Mouse (Mus musculus): ENCODE measurements around the gene Prr12.

Prr12 gene

DNA sequence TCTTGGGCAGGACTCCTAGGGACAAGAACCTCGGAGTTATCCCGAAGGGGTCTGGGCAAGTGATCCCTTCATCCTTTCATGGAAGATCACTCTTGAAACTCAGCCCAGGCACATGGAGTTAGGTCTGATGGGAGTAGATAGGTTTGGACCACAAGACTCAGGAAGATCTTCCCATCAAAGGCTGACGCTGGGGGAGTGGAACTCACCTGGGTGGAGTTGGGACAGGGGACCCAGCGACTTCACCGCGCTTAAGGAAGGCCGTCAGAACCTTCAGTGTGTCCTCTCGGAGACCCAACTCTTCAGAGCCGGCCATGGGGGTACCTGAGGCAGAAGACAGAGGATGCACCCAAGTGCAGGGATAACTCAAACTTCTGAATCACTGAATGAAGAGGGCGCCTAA is 56.0 kb downstream of the Prr12 start:
- no peak for DNase-seq

DNA sequence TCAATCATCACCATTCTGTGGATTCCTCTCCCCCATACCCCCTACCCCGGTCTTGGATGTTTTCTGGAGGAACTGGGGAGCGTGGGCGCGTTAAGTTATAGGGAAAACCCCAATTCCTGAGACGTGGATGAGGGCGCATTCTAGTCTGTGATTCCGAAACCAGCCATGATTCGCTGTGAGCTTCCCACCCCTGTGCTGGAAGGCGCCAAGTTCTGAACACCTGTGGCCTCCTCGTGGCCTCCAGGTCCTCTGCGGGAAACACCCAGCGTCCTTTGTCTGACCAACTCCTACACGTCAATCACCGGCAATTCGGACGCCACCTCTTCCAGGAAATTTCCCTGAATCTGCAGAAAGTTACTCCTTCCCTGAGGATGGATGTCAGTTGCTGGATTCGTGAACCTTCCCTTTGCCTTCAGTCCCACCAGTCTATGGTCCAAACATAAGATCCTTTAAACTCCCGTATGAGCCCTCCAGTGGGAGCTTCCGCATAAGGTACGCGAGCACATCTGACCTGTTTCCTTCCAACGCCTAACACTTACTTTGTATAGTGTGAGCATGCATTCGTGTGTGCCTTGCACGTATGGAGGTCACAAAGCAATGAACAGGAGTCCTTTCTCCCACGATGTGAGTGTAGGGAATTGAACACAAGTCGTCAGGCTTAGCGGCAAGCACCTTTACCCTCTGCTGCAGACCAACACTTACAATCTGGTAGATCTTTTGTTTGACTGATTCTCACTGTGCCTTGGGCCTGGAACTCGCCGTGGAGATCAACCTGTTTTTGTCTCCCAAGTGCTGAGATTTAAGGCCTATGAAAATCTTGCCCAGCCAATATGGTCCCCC is 65.6 kb downstream of the Prr12 start:
- no peak for DNase-seq

DNA sequence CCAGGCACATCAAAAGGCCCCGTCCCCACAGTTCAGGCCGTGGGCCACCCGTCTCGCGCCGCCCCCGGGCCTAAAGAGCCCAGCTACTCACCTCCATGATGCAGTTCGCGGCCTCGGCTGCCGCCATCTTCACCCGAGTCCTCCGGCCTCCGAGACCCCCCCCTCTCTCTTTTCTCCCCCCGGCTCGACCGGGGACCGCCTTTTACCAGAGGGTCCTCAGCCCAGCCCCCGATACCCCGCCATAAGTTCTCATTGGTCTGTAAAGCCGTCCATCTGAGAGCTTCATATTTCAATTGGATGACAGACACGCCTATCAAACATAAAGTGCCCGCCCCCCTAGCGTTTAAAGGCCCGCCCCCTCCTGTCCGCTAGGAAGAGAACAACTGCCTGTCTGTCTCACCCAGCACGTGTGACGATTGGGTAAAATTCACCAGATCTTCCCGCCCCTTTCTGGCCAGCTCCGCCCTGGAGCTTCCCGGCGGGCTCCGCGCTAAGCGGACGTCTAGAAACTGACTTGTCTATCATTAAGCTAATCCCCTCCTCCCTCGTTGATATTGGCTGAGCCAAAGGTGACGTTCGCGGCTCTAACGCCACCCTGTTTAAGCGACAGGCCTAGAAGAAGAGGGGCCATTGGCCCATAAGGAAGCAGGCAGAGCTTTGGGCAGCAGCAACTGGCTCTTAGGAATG is 66.3 kb downstream of the Prr12 start, which contains the start of gene Prmt1:
Gene Prmt1, minus strand, starts transcription at position 377 of the 687 bp plus-strand sequence.
- DNase-seq, result peak; percentile 96

DNA sequence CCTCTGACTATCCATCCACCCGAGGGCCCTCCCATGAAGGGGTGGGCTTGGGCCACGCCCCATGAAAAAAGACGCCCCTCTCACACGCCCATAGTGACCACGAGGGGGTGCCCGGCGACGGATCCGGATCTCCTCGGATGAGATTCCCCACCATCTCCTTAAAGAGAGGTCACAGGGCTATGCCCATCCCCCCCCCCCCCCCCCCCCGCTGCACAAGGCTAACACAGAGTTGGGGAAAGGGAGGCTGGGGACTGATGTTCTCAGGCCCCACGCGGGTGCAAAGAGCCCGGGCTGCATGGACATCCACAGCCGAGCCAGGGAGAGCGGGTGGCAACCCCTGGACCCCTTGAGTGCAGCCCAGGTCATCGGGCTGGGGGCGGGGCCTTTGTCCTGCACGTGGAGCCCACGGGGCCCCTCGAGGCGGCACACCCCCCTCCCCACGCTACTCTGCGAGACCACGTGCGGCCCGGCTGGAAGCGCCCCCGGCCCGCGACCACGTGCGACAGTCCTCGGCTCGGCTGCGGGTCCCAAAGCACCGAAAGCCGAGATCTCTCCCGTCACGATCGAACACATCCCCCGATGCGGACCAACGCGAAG is 67.0 kb downstream of the Prr12 start:
- DNase-seq, result peak; percentile 66

DNA sequence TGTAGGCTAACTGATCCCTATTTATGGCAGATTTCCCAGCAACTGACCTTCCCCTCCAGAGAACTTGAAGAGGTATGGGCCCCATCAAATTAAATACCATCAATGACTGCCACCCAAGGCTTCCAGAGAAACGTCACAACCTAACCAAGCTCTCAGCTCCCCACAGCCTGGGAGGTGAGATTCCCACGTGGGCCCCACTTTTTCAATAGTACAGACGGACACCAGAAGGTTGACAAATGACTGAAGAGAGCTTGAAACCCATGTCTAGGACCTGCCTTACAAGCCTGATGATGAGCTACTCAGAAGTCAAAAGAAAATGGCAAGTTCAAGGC is 67.9 kb downstream of the Prr12 start:
- no peak for DNase-seq

DNA sequence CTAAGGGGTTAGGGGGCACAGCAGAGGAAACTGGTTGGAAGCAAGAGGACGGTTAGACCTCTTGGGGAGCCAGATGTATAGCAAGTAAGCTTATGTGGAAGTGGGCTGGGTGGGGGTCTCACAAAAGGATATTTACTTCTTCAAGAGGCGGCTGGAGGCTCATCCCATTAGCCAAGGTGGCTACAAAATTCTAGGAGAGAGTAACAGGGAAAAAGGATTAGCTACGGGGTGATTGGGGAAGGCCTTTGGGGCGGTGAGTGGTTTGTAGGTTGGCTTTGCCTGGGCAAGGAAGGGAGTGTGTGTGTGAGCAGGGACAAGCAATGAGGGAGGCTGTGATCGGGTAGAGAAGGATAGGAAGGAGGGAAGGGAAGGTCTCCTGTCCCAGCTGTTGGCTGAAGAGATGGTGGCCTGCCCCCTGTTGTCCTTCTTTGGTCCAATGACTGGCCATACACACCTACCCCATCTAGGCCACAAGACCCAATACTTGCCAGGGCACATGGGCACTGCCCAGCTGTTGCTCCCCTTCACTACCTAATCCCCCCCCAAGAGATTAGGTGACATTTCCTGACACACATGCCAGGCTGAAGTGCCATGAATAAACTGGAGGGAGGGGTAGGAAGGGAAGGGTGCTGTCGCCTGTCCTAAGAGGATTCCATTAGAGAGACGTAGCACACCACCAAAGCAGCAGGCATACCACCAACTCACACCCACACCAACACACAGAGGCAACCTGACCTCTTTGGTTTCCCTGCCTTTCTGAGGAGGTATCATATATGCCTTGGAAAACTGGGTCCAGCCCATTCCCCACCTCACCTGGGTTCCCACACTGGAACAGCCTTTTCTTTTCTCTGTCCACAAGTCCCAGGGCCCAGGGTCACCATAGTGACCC is 68.5 kb downstream of the Prr12 start:
- DNase-seq, result no peak

DNA sequence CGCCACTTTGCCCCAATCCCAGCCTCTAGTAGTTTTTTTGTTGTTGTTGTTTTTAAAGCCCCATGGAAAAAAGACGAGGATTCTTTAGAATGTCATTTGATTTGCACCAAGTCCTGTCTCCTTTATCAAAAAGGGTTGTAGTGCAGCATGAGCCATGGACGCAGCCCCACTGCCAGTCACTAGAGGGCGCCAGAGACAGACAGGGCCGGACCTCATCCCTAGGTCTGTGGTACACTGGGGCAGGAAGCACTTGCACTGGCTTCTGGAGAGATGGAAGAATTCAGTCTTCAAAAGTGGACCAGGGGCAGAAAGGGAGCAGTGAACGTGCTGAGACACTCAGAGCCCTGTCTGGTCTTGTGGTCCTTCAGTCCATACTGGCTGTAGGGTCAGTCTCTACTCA is 69.6 kb downstream of the Prr12 start:
- DNase-seq, result peak; percentile 95

DNA sequence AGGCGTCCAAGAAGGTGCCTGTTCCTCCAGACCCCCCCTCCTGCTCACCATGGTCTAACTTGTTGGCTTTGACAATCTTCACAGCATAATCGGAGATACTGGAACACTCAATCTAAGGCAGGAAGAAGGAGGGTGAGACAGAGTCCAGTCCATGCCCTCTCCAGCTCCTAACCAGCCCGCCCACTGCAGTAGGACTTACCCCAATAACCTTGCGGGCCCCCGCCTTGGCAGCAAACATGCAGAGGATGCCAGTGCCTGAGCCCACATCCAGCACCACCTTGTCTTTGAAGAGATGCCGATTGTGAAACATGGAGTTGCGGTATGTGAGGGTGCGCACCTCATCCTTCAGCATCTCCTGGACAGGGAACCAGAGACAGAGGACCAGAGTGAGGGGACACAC is 71.1 kb downstream of the Prr12 start:
- no peak for DNase-seq

DNA sequence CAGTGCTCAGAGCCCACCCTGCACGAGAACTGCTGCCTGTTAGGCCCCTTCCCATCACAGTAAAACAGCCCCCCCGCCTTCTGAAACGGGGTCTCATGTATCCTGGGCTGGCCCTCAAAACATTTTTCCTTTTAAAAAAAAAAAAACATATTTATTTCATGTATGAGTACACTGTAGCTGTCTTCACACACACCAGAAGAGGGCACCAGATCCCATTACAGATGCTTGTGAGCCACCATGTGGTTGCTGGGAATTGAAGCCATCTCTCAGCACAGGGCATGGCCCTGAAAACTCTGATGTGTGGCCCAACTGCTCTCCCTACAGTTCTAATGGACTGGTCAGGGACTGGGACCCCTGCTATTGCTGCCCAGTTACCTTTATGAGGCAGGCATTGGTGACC is 74.4 kb downstream of the Prr12 start:
- no peak for DNase-seq
